Mouse (Mus musculus) ovary, postnatal 10 days (tissue): ENCODE measurements around the gene Cenpv.

Experiments used
- DNase-seq: peaks from one replicate; pipeline ENCODE4 v3.0.0; 2022; ENCODE audit warnings: low spot score

The Cenpv gene

GRCm38 (mm10) chr11:62539089-62539890 lies at the start of gene Cenpv:
Gene Cenpv, minus strand, starts transcription at chr11:62539261.
- peak; percentile 49 for DNase-seq

GRCm38 (mm10) chr11:62587034-62587433 lies 48.0 kb upstream of the Cenpv start:
- DNase-seq = no peak

DNA sequence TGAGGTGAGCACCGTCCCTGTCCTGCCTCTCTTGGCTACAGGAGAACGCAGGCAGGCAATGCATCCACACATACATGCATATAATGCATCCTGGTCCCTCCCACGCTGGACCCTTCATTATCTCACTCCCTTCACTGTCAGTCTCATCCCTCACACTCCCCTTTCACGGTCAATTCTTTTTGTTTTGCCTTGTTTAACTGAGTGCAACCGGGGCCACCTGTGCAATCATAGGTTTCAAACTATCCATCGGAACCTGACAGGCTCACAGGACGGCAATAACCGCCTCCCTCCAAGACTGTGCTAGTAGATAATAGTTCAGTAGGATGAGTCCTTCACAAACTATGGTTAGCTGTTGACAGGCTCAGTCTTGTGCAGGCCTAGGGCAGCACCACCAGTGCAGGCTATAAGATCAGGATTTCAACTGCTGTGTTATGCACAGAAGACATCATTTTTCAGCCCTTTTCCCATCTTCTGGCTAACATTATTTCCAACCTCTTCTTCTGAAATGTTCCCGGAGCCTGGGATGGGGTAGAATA lies 45.7 kb upstream of the Cenpv start:
- no peak for DNase-seq

GRCm38 (mm10) chr11:62583031-62583430 lies 44.0 kb upstream of the Cenpv start:
- no peak for DNase-seq

DNA sequence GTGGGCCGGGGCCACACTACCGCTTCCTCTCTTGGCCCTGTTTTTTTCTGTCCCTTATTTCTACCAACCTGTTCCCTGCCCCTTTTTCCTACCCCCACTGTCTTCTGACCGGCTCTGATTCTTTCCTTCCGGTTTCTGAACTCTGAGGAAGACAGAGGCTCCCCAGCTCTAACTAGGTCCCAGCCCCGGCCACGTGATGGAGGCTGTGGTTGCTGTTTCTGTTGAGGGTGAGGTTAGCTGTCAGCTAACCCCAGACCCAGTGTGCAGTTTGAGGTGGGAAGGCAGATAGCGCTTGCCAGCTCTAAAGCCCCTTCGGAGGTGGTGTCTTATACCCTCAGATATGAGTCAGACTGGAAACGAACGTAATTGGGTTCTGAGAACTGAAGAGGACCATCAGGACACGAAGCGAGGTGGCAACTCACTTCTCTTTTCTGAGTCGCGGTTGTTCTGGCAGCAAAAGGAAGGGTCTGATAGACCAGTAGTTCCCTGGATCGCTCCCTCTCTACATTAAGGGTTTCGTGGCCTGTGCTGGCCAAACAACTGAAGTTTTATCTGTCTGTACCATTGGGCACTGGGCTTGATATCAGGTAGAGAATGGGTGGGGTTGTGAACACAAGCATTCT lies 37.6 kb upstream of the Cenpv start:
- no peak for DNase-seq

DNA sequence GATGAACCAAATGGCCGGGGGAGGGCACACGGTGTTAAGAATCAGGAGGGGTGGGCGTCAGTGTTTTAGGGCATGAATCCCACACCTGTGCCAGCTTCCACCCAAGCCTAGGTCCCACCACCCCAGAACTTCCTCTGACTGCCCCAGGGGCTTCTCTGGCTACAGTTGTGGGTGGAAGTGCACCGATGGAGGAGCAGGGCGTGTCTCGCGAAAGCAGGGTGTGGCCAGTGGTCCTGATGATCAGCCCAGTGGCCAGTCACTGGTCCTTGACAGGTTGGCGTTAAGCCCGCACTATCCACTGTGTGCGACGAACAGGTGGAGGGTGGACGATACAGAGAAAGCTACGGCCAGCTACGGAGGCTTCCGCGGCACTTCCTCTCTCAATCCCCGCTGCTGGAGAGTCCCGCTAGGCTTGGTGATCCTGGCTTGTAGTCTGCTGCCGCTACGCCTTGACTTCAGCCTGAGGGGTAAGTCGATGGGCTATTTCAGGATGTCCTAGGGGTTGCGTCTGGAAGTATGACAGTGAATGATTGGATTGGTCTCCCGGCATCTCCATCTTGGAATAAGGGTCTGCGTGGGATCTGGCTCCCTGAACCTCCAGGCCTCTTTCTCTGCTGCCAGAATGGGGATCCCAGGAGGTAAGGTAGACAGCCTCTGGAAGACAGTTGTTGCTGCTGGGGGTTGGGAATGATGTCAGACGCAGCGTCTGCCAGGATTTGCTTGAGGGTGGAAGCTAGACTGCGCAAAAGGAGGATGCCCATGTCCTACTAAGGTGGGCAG lies 36.8 kb upstream of the Cenpv start:
- no peak for DNase-seq

- DNase-seq = peak; percentile 82
These were observed 36.2 kb upstream of the Cenpv start for GRCm38 (mm10) chr11:62575297-62575658.

DNA sequence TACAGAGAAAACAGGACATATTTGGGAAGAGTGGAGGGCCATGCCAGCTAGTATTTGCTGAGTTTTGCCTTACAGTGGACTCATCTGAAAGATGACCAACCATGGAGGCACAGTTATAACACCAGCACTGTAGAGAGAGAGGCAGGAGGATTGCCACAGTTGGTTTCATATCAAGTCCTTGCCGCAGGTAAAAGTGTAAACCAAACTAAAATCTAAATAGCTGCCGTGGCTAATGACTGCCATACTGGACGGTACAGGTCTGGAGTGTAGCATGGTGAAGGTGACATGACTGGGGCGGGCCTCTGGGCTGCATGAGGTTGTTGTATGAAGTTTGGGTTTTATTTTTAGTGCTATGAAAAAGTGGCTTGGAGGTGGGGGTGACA lies 35.6 kb upstream of the Cenpv start:
- DNase-seq = no peak

GRCm38 (mm10) chr11:62573959-62574702 lies 35.1 kb upstream of the Cenpv start, which contains the start of gene Trpv2:
Gene Trpv2, plus strand, starts transcription at chr11:62574486.
- no peak for DNase-seq

DNA sequence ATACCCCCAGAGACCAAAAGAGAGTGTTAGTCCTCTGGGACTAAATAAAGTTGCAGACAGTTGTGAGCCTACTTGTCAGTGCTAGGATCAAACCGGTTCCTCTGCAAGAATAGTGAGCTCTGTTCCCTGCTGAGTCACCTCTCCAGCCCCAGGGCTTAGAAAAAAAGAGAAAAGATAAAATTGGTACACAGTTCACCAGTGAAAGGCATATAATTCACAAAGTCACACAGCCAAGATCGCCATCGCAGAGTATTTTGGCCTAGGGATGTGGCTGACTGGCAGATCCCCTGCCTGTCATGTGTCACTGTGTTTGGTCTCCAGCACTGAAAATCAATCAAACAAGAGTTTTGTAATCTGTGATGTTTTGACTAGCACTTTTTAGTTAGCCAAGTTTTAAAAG lies 29.2 kb upstream of the Cenpv start:
- DNase-seq = no peak

DNA sequence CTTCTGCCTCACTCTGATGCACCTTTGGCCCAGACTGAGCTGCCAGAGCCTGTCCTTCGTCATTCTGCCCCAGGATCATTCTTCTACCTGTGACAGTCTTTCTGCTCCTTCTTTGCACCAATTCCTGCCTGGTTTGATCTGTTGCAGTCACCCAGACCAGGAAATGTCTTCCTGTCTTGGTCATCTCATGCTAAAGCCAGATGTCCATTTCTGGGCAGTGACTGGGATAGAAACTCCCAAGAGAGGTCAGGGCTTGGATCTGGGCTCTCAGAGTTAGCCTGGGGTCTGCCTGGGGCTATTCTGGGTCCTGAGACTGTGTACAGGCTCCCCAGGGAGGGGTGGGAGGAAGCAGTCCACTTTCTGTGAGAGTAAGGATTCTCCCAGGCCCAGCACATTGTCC lies 27.1 kb upstream of the Cenpv start:
- no peak for DNase-seq

GRCm38 (mm10) chr11:62565747-62566146 lies 26.7 kb upstream of the Cenpv start:
- no peak for DNase-seq

DNA sequence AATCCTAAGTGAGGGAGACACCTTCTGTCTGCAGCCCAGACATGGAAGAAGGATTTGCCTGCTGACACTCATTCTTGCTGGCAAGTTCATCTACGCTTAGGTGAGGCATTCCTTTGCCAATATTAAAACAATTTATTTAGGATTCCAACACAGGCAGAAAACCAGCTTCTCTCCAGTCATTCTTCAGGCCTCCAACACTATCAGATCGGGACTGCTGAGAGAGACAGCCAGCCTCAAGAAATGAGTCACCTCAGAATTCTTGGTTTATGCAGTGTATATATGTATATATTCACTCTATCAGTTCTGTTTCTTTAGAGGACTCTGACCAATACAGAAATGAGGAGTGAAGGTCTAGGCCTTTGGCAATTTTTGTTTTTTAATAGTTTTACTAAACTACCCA lies 24.5 kb upstream of the Cenpv start:
- DNase-seq = no peak

DNA sequence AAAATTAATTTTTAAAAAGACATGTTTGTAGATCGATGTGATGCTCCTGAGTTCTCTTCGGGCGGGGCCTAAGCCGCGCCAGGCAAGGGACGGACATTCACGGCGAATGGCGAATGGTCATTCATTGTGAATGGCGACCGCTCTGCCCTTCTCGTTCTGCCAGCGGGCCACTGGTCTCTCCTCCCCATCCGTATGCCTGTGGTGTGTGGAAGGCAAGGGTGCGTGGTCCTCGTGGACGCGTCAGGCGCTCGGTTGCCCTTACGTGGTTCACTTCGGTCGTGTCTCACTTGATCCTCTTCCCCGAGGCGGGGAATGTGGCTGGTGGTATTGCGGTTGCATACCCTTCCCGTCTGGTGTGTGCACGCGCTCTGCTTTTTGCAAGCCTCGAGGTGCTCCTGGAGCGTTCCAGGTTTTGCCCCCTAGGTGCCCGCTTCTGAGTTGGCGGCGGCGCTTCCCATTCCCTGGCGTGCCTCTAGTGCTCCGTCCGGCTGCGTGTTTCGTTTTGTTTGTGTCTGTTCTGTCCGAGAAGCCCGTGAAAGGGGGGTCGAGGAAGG lies 21.5 kb upstream of the Cenpv start:
- DNase-seq = no peak

GRCm38 (mm10) chr11:62558961-62559646 lies 20.0 kb upstream of the Cenpv start:
- DNase-seq = no peak

DNA sequence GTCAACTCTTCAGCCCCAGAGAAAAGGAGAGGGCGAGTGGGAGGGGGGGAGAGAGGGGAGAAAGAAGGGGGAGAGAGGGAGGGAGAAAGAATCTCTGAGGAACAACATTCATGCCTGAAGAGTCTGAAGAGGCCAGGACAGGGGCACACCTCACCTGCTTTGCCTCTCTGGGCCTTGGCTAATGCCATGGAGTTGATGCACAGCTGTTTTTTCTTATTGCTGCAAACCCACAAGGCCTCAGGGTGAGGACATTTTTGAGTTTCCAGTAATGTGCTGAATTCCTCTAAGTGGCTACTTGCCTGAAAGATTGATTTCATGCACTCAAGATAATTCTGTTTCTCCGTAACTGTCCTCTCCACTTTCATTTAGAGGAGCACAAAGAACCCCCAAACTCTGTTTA lies 19.1 kb upstream of the Cenpv start:
- no peak for DNase-seq

DNA sequence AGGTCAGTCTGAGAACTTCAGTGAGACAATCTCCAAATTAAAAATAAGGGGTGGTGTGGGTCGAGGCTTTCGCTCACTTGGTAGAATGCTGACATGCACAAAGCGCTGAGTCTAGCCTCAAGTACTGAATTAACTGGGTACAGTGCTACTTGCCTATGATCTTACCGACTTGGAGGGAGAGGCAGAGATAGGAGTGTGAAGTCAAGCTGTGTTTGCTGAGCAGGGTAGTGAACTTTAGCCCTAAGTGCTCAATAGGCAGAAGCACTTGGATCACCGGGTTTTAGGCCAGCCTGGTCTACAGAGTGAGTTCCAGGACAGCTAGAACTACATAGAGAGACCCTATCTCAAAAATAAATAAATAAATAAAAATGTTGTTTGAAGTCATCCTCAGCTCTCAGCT lies 18.1 kb upstream of the Cenpv start:
- no peak for DNase-seq

- DNase-seq = no peak
These were observed 16.9 kb upstream of the Cenpv start for GRCm38 (mm10) chr11:62555896-62556412.

GRCm38 (mm10) chr11:62554934-62555517 lies 16.0 kb upstream of the Cenpv start:
- DNase-seq = no peak

- DNase-seq = no peak
These were observed 15.2 kb upstream of the Cenpv start for GRCm38 (mm10) chr11:62554163-62554855.
